Mouse (Mus musculus): ENCODE data around the gene Gm28053. TPM values are rescaled to one million over a fixed set of nuclear protein-coding genes. Genes with fewer than 3 reads are reported as not detected.
A peak's percentile ranks its signal among the peaks of the same experiment; 100 is the strongest.

Gm28053 gene
- total RNA-seq, 2 experiments from 2014 or later, result 1.8 to 5.3 TPM

- intact Hi-C loops (cut with DNase I), result loop anchor here (1.0 to 5.0 kb wide), 4 partner anchors 20 to 593 kb away; partner anchors contain the start of gene Atp6v0e2
- DNase-seq (ENCODE audit: low spot score), result no peak
Observed at GRCm38 (mm10) chr6:48770696-48771095, 52.3 kb downstream of the Gm28053 start, which contains the start of gene Gimap3. Gimap3 (minus strand) TSS chr6:48770851.

DNA sequence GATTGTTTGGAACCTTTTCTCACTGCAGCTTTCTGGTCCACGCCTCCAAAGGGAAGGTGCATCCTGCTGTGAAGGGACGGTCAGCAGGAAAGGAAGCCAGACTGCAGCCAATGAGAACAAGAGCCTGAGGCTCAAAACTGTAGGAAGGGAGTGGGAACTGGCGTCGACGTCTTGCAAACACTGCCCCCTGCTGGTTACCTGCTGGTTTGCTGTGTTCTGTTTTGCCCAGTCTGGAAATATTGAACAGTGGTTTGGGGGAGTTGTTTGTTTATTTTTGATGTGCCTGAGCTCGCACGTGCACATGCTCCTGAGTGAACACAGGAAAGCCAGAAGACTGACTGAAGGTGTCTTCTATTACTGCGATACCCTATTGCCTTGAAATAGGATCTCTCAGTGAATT lies 53.6 kb downstream of the Gm28053 start:
- intact Hi-C loops (cut with DNase I), result loop anchor here (1.0 to 5.0 kb wide), 4 partner anchors 127 to 595 kb away; partner anchors contain the start of gene Atp6v0e2
- peak; percentile 57 for DNase-seq (ENCODE audit: low spot score)

DNA sequence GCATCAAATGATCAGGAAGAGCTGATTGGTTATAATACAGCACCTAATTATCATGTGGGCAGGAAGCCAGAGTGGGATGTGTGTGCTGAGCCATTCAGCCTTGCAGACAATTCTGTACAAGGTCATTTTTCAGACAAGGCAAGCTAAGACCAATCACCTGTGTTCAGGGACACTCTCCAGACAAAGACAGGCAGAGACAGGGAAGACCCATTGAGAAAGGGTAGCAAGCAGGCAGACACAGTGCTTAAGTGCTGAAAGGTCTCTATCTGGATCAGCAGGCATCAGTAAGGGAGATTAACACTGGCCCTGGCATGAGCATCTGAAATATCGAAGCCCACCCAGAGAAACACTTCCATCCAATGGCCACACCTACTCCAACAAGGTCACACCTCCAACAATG lies 66.0 kb downstream of the Gm28053 start:
- DNase-seq (ENCODE audit: low spot score), result no peak
- intact Hi-C loops (cut with DNase I), result no loop called here

- DNase-seq (ENCODE audit: low spot score), result no peak
- intact Hi-C loops (cut with DNase I), result no loop called here
Observed at GRCm38 (mm10) chr6:48785189-48785588, 66.8 kb downstream of the Gm28053 start.

DNA sequence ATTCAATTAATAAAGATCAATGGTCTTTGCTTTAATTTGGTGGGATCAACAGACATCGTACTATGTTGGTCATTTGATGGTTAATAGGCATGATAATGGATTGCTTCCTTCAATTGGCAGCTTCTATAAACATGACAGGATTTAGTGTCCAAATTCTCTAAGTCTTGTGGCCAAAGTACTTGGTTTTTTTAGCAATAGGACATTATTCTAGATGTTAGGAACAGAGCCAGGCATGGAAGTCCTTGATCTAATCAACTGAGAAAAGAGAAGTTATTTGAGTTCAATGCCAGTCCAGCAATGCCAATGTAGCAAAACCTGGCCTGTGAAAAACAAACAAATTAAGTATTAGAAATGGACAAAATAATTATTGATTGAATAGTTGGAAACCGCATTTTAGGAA lies 67.2 kb downstream of the Gm28053 start:
- intact Hi-C loops (cut with DNase I), result no loop called here
- no peak for DNase-seq (ENCODE audit: low spot score)

DNA sequence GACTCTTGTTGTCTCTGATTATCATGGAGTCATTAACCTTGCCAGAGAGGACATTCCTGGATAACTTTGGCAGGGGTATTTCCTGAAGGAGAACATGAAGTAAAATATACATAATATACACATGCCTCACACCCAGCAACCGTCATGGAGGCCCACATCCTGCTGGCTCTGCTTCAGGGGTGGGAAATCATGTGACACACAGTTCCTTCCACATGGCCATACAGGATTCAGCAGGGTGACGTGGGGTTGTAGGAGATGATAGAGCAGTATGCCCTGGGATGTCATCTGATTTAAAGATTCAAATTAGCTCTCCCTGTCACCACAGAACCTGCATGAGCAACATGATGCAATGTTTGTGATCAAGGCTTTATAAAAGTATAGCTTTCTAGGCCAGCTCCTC lies 69.5 kb downstream of the Gm28053 start:
- DNase-seq (ENCODE audit: low spot score), result no peak
- intact Hi-C loops (cut with DNase I), result no loop called here

DNA sequence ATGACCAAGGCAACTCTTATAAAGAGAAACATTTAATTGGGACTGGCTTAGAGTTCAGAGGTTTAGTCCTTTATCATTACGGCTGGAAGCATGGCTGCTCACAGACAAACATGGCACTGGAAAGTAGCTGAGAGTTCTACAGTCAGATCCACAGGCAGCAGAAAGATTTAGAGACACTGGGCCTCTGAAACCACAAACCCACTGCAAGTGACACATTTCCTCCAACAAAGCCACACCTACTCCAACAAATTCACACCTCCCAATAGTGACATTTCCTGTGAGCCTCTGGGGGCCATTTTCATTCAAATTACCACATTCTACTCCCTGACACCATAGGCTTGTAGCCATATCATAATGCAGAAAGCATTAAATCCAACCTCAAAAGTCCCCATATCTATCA lies 83.5 kb downstream of the Gm28053 start:
- intact Hi-C loops (cut with DNase I), result no loop called here
- no peak for DNase-seq (ENCODE audit: low spot score)

Other genes with a start within 250 kb of the Gm28053 start
- gene Atp6v0e2, start 181.0 kb upstream of the Gm28053 start, total RNA-seq (2021), result 10 to 100 TPM; 19.3 to 22.2 TPM
- gene Lrrc61, start 163.8 kb upstream of the Gm28053 start, total RNA-seq (2021), result 10 to 100 TPM; 15.5 to 16.5 TPM
- 10 to 100 TPM; 73.6 to 91.2 TPM for gene Rarres2, start 145.8 kb upstream of the Gm28053 start, total RNA-seq (2021)
- not detected for gene Gm45021, start 129.0 kb upstream of the Gm28053 start, total RNA-seq (2021)
- gene Repin1, start 124.7 kb upstream of the Gm28053 start, total RNA-seq (2021), result 10 to 100 TPM; 31.0 to 31.8 TPM
- 1 to 10 TPM; 1.0 to 2.2 TPM for gene Gm44965, start 124.7 kb upstream of the Gm28053 start, total RNA-seq (2021)
- gene Zfp775, start 116.5 kb upstream of the Gm28053 start, total RNA-seq (2021), result 10 to 100 TPM; 10.9 to 11.2 TPM
- gene AI854703, start 91.8 kb upstream of the Gm28053 start, total RNA-seq (2021), result under 1 TPM; 0.14 to 0.23 TPM
- 1 to 10 TPM; 7.8 to 8.0 TPM for gene Gimap8, start 71.4 kb upstream of the Gm28053 start, total RNA-seq (2021)
- 1 to 10 TPM; 3.1 to 4.9 TPM for gene Gimap9, start 42.5 kb upstream of the Gm28053 start, total RNA-seq (2021)
- gene Gimap4, start 34.1 kb upstream of the Gm28053 start, total RNA-seq (2021), result 10 to 100 TPM; 29.0 to 30.8 TPM
- 10 to 100 TPM; 38.5 to 41.6 TPM for gene Gimap6, start 10.4 kb upstream of the Gm28053 start, total RNA-seq (2021)
- under 1 TPM in 1 of 2 experiments, not detected in 1; 0.39 TPM for gene Gimap7, start within 50 bp of the Gm28053 start, total RNA-seq (2021)
- 1 to 10 TPM; 8.5 to 9.8 TPM for gene Gimap1, start 20.4 kb downstream of the Gm28053 start, total RNA-seq (2021)
- 1 to 10 TPM; 6.1 to 6.8 TPM for gene Gimap5, start 27.6 kb downstream of the Gm28053 start, total RNA-seq (2021)
- under 1 TPM; 0.50 to 0.88 TPM for gene Gimap3, start 52.2 kb downstream of the Gm28053 start, total RNA-seq (2021)
- gene Tmem176a, start 122.3 kb downstream of the Gm28053 start, total RNA-seq (2021), result 10 to 100 TPM; 16.6 to 20.0 TPM
- gene Tmem176b, start 122.9 kb downstream of the Gm28053 start, total RNA-seq (2021), result 10 to 100 TPM; 52.5 to 54.8 TPM
- gene Aoc1, start 154.3 kb downstream of the Gm28053 start, total RNA-seq (2021), result not detected
- not detected for gene 1600015I10Rik, start 211.3 kb downstream of the Gm28053 start, total RNA-seq (2021)